Mouse (Mus musculus) liver, embryonic 14.5 days (tissue): ENCODE measurements around the gene Calr. TPM values are rescaled to one million over a fixed set of nuclear protein-coding genes. Genes with fewer than 3 reads are reported as not detected.

ENCODE experiments used
- ATAC-seq: fragments of 200-750 bp; cut with Nextera tagmentation; 2 replicates; pipeline ENCODE4 v1.8.0; 2017; ENCODE audit warnings: moderate number of reproducible peaks, mild to moderate bottlenecking, moderate library complexity; ENCODE audit not compliant: insufficient read depth
- DNase-seq, 3 experiments: peaks; one replicate each; pipeline ENCODE4 v3.0.0-alpha.2; 2012 to 2013; ENCODE audit warnings: low read depth in 3 of 3, low spot score in 3 of 3
- H3K27ac ChIP-seq: fragments of 300-500 bp; sonication (generic); 2 replicates; pipeline ENCODE4 v1.5.1; 2014; ENCODE audit warnings: moderate library complexity, mild to moderate bottlenecking, control low read depth, inconsistent platforms
- H3K27me3 ChIP-seq: fragments of 300-500 bp; sonication (generic); 2 replicates; pipeline ENCODE4 v1.6.1; 2014; ENCODE audit warnings: mild to moderate bottlenecking, low read length, moderate library complexity; ENCODE audit not compliant: control insufficient read depth, insufficient read depth
- H3K36me3 ChIP-seq: fragments of 300-500 bp; sonication (generic); replicated peaks from 2 replicates; pipeline ENCODE4 v1.6.1; 2014; ENCODE audit warnings: low read depth; ENCODE audit not compliant: control insufficient read depth, insufficient read depth
- H3K4me1 ChIP-seq, 2 experiments: fragments of 200-500 bp in 1 of 2; fragments of 300-500 bp in 1 of 2; sonication (generic) in 1 of 2; replicated peaks; 2 replicates each; pipeline ENCODE4 v1.6.1; 2012 to 2014; ENCODE audit warnings: antibody characterized with exemption in 1 of 2, inconsistent platforms in 1 of 2, low read length in 1 of 2; ENCODE audit not compliant: control insufficient read depth in 2 of 2, insufficient read depth in 2 of 2
- H3K4me2 ChIP-seq: fragments of 300-500 bp; sonication (generic); 2 replicates; pipeline ENCODE4 v1.6.1; 2014; ENCODE audit warnings: low read depth, mild to moderate bottlenecking, control low read depth, moderate library complexity
- H3K4me3 ChIP-seq, 2 experiments: fragments of 200-500 bp in 1 of 2; fragments of 300-500 bp in 1 of 2; sonication (generic) in 1 of 2; 2 replicates each; pipeline ENCODE4 v1.5.1; 2012 to 2014; ENCODE audit warnings: low read depth in 2 of 2, low read length in 2 of 2, mild to moderate bottlenecking in 2 of 2, control low read depth in 1 of 2, inconsistent platforms in 1 of 2, moderate library complexity in 1 of 2; ENCODE audit not compliant: insufficient read depth in 1 of 2
- H3K9ac ChIP-seq: fragments of 300-500 bp; sonication (generic); replicated peaks from 2 replicates; pipeline ENCODE4 v1.6.1; 2014; ENCODE audit warnings: mild to moderate bottlenecking, control low read depth, moderate library complexity
- H3K9me3 ChIP-seq: fragments of 300-500 bp; sonication (generic); 2 replicates; pipeline ENCODE4 v1.6.1; 2016; ENCODE audit warnings: low read length, mixed read lengths; ENCODE audit not compliant: control insufficient read depth
- CTCF ChIP-seq: IDR thresholded peaks from 2 replicates; pipeline ENCODE4 v1.5.1; 2016; ENCODE audit warnings: antibody characterized with exemption, low read depth, control low read depth
- EP300 ChIP-seq: IDR thresholded peaks from 2 replicates; pipeline ENCODE4 v1.6.1; 2016; ENCODE audit warnings: antibody characterized with exemption, low read depth
- WGBS: fragments of 180-500 bp; shearing (Covaris S2); extraction: QIAGEN DNeasy Blood & Tissue Kit; methylation state at CpG from one replicate; pipeline ENCODE4 v1.1.7; 2014; ENCODE audit not compliant: insufficient replicate concordance; 5-methylcytosine and 5-hydroxymethylcytosine counted together
- polyA plus RNA-seq, 2 experiments: library from polyadenylated mRNA; depleted of rRNA in 1 of 2; stranded (reverse) in 1 of 2; unstranded in 1 of 2; fragments of >200 nt; fragmentation: Nextera tagmentation in 1 of 2; extraction: Ambion mirVana in 1 of 2; gene quantifications; 2 replicates each; pipeline versions ENCODE4 v1.2.1 to v1.2.3; 2012 to 2014

Gene Calr
- polyA plus RNA-seq, 2 experiments, result 262 to 348 TPM

DNA sequence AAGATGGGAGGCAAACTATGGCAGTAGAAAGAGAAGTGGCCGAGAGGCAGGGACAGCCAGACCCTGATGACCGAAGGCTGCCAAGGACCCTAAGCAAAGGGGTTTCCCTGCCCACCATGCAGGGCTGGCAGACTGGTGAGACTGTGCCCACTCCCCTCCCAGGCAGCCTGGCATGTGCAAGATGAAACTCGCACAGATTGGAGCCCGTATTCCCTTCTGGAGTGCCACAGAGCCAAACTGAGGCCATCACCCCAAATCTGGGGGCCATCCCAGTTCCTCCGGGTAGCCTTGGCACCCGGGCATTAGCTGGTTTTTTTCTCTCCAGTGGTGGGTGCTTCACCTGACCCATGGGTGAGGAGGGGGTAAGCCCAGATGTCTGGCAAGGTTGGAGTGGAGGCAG lies 48.8 kb downstream of the Calr start:
- Histone ChIP-seq H3K9ac (no peak overlapping the region), H3K27me3 (peaks cover 43% of the 10 kb centered on the region), H3K36me3 (no peaks in the 10 kb centered on the region), H3K4me2 (no peak overlapping the region), H3K9me3 (no peaks in the 10 kb centered on the region), H3K4me3 (no peak overlapping the region), H3K27ac (no peak overlapping the region), H3K4me1 (no peaks in the 10 kb centered on the region; a peak in 1 of 4 replicates)
- 70% methylated on average over 6 of the region's 6 CpGs for WGBS
- no peak for DNase-seq
- no peak for TF ChIP-seq CTCF
- TF ChIP-seq EP300, result no peak
- ATAC-seq, result no peak

- no peaks in the 10 kb centered on the region; a peak in 1 of 4 replicates for H3K4me1 ChIP-seq
- WGBS, result 77% methylated on average over 15 of the region's 15 CpGs
- DNase-seq, result no peak
- no peak overlapping the region for H3K27ac ChIP-seq
- H3K4me3 ChIP-seq, result no peak overlapping the region
- H3K4me2 ChIP-seq, result no peak overlapping the region
- no peak for TF ChIP-seq CTCF
- TF ChIP-seq EP300, result no peak
- no peaks in the 10 kb centered on the region for H3K36me3 ChIP-seq
- no peak for ATAC-seq
- peaks cover 43% of the 10 kb centered on the region for H3K27me3 ChIP-seq
- H3K9ac ChIP-seq, result no peak overlapping the region; the same call in 1 of the 2 replicates
- H3K9me3 ChIP-seq, result no peaks in the 10 kb centered on the region
Measured at GRCm38 (mm10) chr8:84797256-84797797, 49.4 kb downstream of the Calr start.

DNA sequence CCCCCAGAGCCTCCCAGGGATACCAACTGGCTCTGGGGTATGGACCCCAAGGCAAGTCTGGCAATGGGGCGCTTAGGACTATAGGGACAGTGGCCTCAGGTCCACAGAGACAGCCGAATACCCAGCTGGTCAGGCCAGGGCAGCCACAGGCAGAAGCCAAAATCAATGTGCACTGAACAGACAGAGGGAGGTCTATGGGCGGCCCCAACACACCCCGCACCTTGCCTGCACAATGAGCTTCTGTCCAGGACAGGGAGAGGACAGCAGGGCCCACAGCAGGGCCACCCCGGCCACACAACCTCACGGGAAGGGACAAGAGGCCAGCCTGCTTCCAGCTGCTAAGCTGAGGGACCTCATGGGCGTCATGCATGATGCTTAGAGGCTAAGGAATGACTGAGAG lies 52.2 kb downstream of the Calr start:
- Histone ChIP-seq H3K27ac (no peak overlapping the region), H3K4me2 (no peak overlapping the region), H3K27me3 (peaks cover 32% of the 10 kb centered on the region), H3K9me3 (no peaks in the 10 kb centered on the region), H3K4me1 (no peaks in the 10 kb centered on the region), H3K4me3 (no peak overlapping the region), H3K9ac (no peak overlapping the region), H3K36me3 (no peaks in the 10 kb centered on the region)
- 70% methylated on average over 7 of the region's 7 CpGs for WGBS
- TF ChIP-seq EP300 (no peak), CTCF (no peak)
- ATAC-seq (no peak), DNase-seq (no peak)

- WGBS, result 60% methylated on average over 13 of the region's 13 CpGs
- ATAC-seq (no peak), DNase-seq (no peak)
- Histone ChIP-seq H3K36me3 (no peaks in the 10 kb centered on the region), H3K9ac (no peak overlapping the region), H3K27ac (no peak overlapping the region), H3K9me3 (no peaks in the 10 kb centered on the region), H3K4me1 (no peaks in the 10 kb centered on the region), H3K4me3 (no peak overlapping the region), H3K27me3 (peaks cover 32% of the 10 kb centered on the region), H3K4me2 (no peak overlapping the region)
- TF ChIP-seq EP300 (no peak), CTCF (no peak)
Measured at GRCm38 (mm10) chr8:84793791-84794485, 52.8 kb downstream of the Calr start.

DNA sequence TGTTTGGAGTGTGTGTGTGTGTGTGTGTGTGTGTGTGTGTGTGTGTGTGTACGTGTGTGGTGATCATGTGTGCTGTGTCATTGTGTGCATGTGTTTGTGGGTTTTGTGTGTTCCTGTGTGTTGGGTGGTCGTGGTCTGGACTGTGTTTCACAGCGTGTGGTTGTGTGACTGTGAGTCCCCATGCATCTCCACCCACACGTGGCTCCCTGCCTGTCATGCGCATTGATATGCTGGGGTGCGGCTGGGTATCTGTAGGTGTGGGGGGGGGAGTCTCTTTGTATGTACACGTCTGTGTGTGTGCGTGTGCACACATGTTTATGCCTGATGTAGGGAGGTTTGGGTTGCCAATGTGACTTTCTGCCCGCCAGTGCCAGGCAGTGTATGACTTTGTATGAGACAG lies 53.6 kb downstream of the Calr start:
- no peaks in the 10 kb centered on the region for H3K9me3 ChIP-seq
- no peak overlapping the region for H3K9ac ChIP-seq
- H3K4me2 ChIP-seq, result no peak overlapping the region
- H3K36me3 ChIP-seq, result no peaks in the 10 kb centered on the region
- H3K27me3 ChIP-seq, result peaks cover 32% of the 10 kb centered on the region
- ATAC-seq (no peak), DNase-seq (no peak)
- no peak overlapping the region for H3K4me3 ChIP-seq
- TF ChIP-seq EP300, result no peak
- no peak for TF ChIP-seq CTCF
- H3K27ac ChIP-seq, result no peak overlapping the region
- no peaks in the 10 kb centered on the region for H3K4me1 ChIP-seq
- WGBS, result 68% methylated on average over 9 of the region's 9 CpGs
